Mouse (Mus musculus): ENCODE data around the gene Plekha4. TPM values are rescaled to one million over a fixed set of nuclear protein-coding genes. Genes with fewer than 3 reads are reported as not detected.
A peak's percentile ranks its signal among the peaks of the same experiment; 100 is the strongest.

The Plekha4 gene
- total and polyA plus RNA-seq, 3 experiments = 0.12 to 0.65 TPM; not detected in 1

DNA sequence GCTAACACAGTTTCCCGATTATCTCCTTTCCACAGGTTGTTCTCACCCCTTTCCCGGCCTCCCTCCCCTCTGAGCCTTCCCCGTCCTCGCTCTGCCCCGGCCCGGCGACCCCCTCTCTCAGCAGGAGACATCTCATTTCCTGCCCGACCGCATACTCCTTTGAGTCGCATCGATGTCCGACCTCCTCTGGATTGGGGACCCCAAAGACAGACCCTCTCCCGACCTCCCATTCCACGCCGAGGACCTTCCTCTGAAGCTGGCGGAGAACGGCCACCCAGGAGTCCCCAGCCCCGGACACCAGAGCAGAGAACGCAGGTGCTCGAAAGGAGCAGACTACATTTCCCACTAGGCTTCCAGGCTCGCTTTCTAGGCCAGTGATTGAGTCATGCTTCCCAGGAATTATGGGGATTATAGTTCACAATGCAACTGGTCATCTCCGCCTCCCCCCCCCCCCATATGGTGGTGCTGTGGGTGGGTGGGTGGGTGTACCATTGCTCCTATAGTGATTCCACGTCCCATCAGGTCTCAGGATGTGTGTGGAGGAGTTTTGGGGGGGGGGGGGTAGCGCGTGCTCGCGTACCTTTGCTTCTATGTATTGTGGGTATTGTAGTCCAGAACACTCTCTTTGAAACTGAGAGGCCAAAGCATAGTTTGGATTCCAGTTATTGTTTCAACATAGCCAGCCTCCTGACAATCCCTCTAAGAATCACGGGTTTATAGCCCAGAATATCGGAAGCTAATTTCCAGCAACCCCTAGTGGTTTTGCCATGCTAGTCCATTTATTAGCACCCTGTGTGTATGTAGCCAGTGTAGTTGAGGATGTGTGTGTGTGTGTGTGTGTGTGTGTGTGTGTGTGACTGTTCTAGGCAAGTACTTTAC lies 12.3 kb downstream of the Plekha4 start:
- 0 out of 4 replicates have a peak, but pooled peaks cover 0 to 6% of the 10 kb centered on the region in 2 experiments for H3K27me3 ChIP-seq (ENCODE audit: control insufficient read depth in 1 of 2, insufficient read depth in 2 of 2, low read length in 2 of 2)
- no peak overlapping the region for H3K27ac ChIP-seq (ENCODE audit: control insufficient read depth, low read depth, low read length)
- H3K4me1 ChIP-seq (ENCODE audit: control insufficient read depth in 1 of 2, insufficient read depth in 2 of 2, low read length in 2 of 2) = no peaks in the 10 kb centered on the region
- DNase-seq (ENCODE audit: low read depth, low spot score) = no peak
- no peaks in the 10 kb centered on the region for H3K79me2 ChIP-seq (ENCODE audit: control insufficient read depth, insufficient read depth, low read length, poor library complexity)
- no peaks in the 10 kb centered on the region for H3K36me3 ChIP-seq (ENCODE audit: control insufficient read depth in 1 of 2, insufficient read depth in 2 of 2, low read length in 2 of 2)
- H3K9ac ChIP-seq (ENCODE audit: control insufficient read depth, low read depth, low read length, poor library complexity, severe bottlenecking) = no peak overlapping the region
- TF ChIP-seq ZMIZ1 (IDR thresholded peaks at IDR 0.05; ENCODE audit: low read depth, low read length) = no peak
- TF ChIP-seq EP300 (IDR thresholded peaks at IDR 0.05; ENCODE audit: low read depth in 1 of 2, low read length in 2 of 2) = no peak
- peak in 1 of 3 experiments; percentile 23; a peak in 1 of 6 replicates for TF ChIP-seq CTCF (IDR thresholded peaks at IDR 0.05 in 2 of 3, conservative IDR thresholded peaks at IDR 0.05 in 1 of 3; ENCODE audit: control insufficient read depth in 1 of 3, insufficient read depth in 1 of 3, low read depth in 2 of 3, low read length in 3 of 3, poor library complexity in 1 of 3, severe bottlenecking in 1 of 3)
- no peak for TF ChIP-seq MAFK (IDR thresholded peaks at IDR 0.05; ENCODE audit: borderline replicate concordance, low read depth, low read length)
- TF ChIP-seq HCFC1 (IDR thresholded peaks at IDR 0.05; ENCODE audit: low read depth, low read length) = peak; percentile 57; the same call in 1 of the 2 replicates
- no peak for TF ChIP-seq CHD2 (IDR thresholded peaks at IDR 0.05; ENCODE audit: low read length)
- H3K4me3 ChIP-seq (ENCODE audit: control insufficient read depth in 1 of 2, insufficient read depth in 1 of 2, low read depth in 2 of 2, low read length in 2 of 2) = no peak overlapping the region
- H3K9me3 ChIP-seq (replicated peaks; ENCODE audit: insufficient read depth, low read length) = no peaks in the 10 kb centered on the region

DNA sequence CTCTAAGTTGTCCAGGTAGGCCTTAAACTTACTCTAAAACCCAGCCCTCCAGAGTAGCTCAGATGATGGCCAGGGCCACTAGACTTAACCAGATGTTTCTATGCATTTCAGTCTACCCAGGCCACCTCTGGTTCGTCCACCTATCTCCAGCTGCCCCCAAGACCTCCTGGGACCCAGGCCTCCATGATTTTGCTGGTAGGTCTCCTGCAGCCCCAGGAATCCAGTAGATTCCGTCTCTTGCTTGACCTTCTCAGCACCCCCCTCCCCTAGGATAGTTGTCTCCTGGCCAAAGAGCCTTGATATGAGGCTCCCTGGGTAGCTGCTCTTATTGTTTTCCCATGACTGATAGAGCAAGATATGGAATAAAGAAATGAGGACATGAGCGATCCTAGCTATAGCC lies 13.0 kb downstream of the Plekha4 start:
- H3K9ac ChIP-seq (ENCODE audit: control insufficient read depth, low read depth, low read length, poor library complexity, severe bottlenecking) = no peak overlapping the region
- no peaks in the 10 kb centered on the region for H3K36me3 ChIP-seq (ENCODE audit: control insufficient read depth in 1 of 2, insufficient read depth in 2 of 2, low read length in 2 of 2)
- no peak for DNase-seq (ENCODE audit: low read depth, low spot score)
- H3K27ac ChIP-seq (ENCODE audit: control insufficient read depth, low read depth, low read length) = no peak overlapping the region
- H3K27me3 ChIP-seq (ENCODE audit: control insufficient read depth in 1 of 2, insufficient read depth in 2 of 2, low read length in 2 of 2) = 0 out of 4 replicates have a peak, but pooled peaks cover 0 to 6% of the 10 kb centered on the region in 2 experiments
- no peaks in the 10 kb centered on the region for H3K4me1 ChIP-seq (ENCODE audit: control insufficient read depth in 1 of 2, insufficient read depth in 2 of 2, low read length in 2 of 2)
- no peak overlapping the region for H3K4me3 ChIP-seq (ENCODE audit: control insufficient read depth in 1 of 2, insufficient read depth in 1 of 2, low read depth in 2 of 2, low read length in 2 of 2)
- TF ChIP-seq MAFK (IDR thresholded peaks at IDR 0.05; ENCODE audit: borderline replicate concordance, low read depth, low read length) (no peak), CTCF (IDR thresholded peaks at IDR 0.05 in 2 of 3, conservative IDR thresholded peaks at IDR 0.05 in 1 of 3; ENCODE audit: control insufficient read depth in 1 of 3, insufficient read depth in 1 of 3, low read depth in 2 of 3, low read length in 3 of 3, poor library complexity in 1 of 3, severe bottlenecking in 1 of 3) (no peak), MAX (IDR thresholded peaks at IDR 0.05; ENCODE audit: low read length) (no peak), POLR2AphosphoS2 (IDR thresholded peaks at IDR 0.05; ENCODE audit: low read length) (no peak), BHLHE40 (IDR thresholded peaks at IDR 0.05; ENCODE audit: borderline replicate concordance, low read depth, low read length) (no peak), MXI1 (IDR thresholded peaks at IDR 0.05; ENCODE audit: low read depth, low read length) (no peak), HCFC1 (IDR thresholded peaks at IDR 0.05; ENCODE audit: low read depth, low read length) (no peak), MAZ (IDR thresholded peaks at IDR 0.05; ENCODE audit: low read depth, low read length) (no peak), ETS1 (IDR thresholded peaks at IDR 0.05; ENCODE audit: low read depth, low read length) (no peak)
- H3K79me2 ChIP-seq (ENCODE audit: control insufficient read depth, insufficient read depth, low read length, poor library complexity) = no peaks in the 10 kb centered on the region
- H3K9me3 ChIP-seq (replicated peaks; ENCODE audit: insufficient read depth, low read length) = no peaks in the 10 kb centered on the region

Data from MEL (cell line).